Mouse (Mus musculus): ENCODE data around the gene Tiam2. TPM values are rescaled to one million over a fixed set of nuclear protein-coding genes. Genes with fewer than 3 reads are reported as not detected.

Tiam2 gene
- total and polyA plus RNA-seq, 3 experiments: 5.9 to 9.5 (median 9.4) TPM

- Histone ChIP-seq H3K27me3 (replicated peaks) (no peaks in the 10 kb centered on the region), H3K4me2 (ENCODE audit: insufficient read depth, low read depth, poor library complexity, severe bottlenecking) (no peak overlapping the region), H3K4me3 (replicated peaks in 1 of 3; ENCODE audit: low read depth in 2 of 3, low read length in 2 of 3, poor library complexity in 1 of 3) (no peak overlapping the region), H3K27ac (ENCODE audit: insufficient read depth, low read depth) (no peak overlapping the region), H3K4me1 (ENCODE audit: control insufficient read depth in 1 of 2, insufficient read depth in 2 of 2) (peaks cover 0 to 15% of the 10 kb centered on the region in 2 experiments; a peak in 2 of 4 replicates), H3K79me2 (replicated peaks; ENCODE audit: control insufficient read depth, extremely low read depth, insufficient read depth, poor library complexity, severe bottlenecking) (no peaks in the 10 kb centered on the region), H3K9me3 (replicated peaks; ENCODE audit: low read length) (no peaks in the 10 kb centered on the region), H3K9ac (ENCODE audit: insufficient read depth, low read depth) (no peak overlapping the region), H3K36me3 (replicated peaks in 1 of 2; ENCODE audit: control insufficient read depth in 1 of 2, insufficient read depth in 1 of 2, low read length in 1 of 2) (no peaks in the 10 kb centered on the region)
- DNase-seq (ENCODE audit: extremely low read depth): no peak
- dilution Hi-C loops (cut with MboI; ENCODE audit: extremely low pct_ligation_motif_present, extremely low pct_unique_long_range_greater_than_20kb, low sequenced_read_pairs): no loop called here
- TF ChIP-seq GABPA (IDR thresholded peaks at IDR 0.05; ENCODE audit: insufficient replicate concordance, low read depth, low read length) (no peak), JUND (conservative IDR thresholded peaks at IDR 0.05; ENCODE audit: low read depth, low read length) (no peak), RCOR1 (conservative IDR thresholded peaks at IDR 0.05; ENCODE audit: low read depth, low read length) (no peak), ZKSCAN1 (IDR thresholded peaks at IDR 0.05; ENCODE audit: borderline replicate concordance, low read depth, low read length) (no peak), HCFC1 (IDR thresholded peaks at IDR 0.05; ENCODE audit: low read depth, low read length) (no peak), CTCF (conservative IDR thresholded peaks at IDR 0.05 in 1 of 2, IDR thresholded peaks at IDR 0.05 in 1 of 2; ENCODE audit: low read depth in 2 of 2, low read length in 2 of 2) (no peak), KAT2A (IDR thresholded peaks at IDR 0.05; ENCODE audit: insufficient replicate concordance, low read length) (no peak), MEF2A (IDR thresholded peaks at IDR 0.05; ENCODE audit: borderline replicate concordance, low read depth, low read length) (no peak), ZC3H11A (IDR thresholded peaks at IDR 0.05; ENCODE audit: low read depth, low read length) (no peak), USF1 (IDR thresholded peaks at IDR 0.05; ENCODE audit: low read depth, low read length) (no peak), SIN3A (IDR thresholded peaks at IDR 0.05; ENCODE audit: low read length) (no peak), MYC (IDR thresholded peaks at IDR 0.05; ENCODE audit: low read depth, low read length) (no peak), CHD2 (IDR thresholded peaks at IDR 0.05; ENCODE audit: low read length) (no peak), POLR2A (IDR thresholded peaks at IDR 0.05; ENCODE audit: low read depth, low read length) (no peak), CHD1 (IDR thresholded peaks at IDR 0.05; ENCODE audit: low read depth, low read length) (no peak)
- in situ Hi-C loops (cut with MboI; ENCODE audit: low pct_ligation_motif_present, low pct_unique_long_range_greater_than_20kb, low sequenced_read_pairs): no loop called here
Measured at GRCm38 (mm10) chr17:3366741-3367140, 40.4 kb downstream of the Tiam2 start.

GRCm38 (mm10) chr17:3368386-3368785 lies 42.0 kb downstream of the Tiam2 start:
- no peaks in the 10 kb centered on the region for H3K27me3 ChIP-seq (replicated peaks)
- H3K4me2 ChIP-seq (ENCODE audit: insufficient read depth, low read depth, poor library complexity, severe bottlenecking): no peak overlapping the region
- in situ Hi-C loops (cut with MboI; ENCODE audit: low pct_ligation_motif_present, low pct_unique_long_range_greater_than_20kb, low sequenced_read_pairs) (no loop called here), dilution Hi-C loops (cut with MboI; ENCODE audit: extremely low pct_ligation_motif_present, extremely low pct_unique_long_range_greater_than_20kb, low sequenced_read_pairs) (no loop called here)
- H3K4me3 ChIP-seq (replicated peaks in 1 of 3; ENCODE audit: low read depth in 2 of 3, low read length in 2 of 3, poor library complexity in 1 of 3): no peak overlapping the region
- no peak overlapping the region for H3K9ac ChIP-seq (ENCODE audit: insufficient read depth, low read depth)
- no peak for DNase-seq (ENCODE audit: extremely low read depth)
- no peaks in the 10 kb centered on the region for H3K9me3 ChIP-seq (replicated peaks; ENCODE audit: low read length)
- H3K79me2 ChIP-seq (replicated peaks; ENCODE audit: control insufficient read depth, extremely low read depth, insufficient read depth, poor library complexity, severe bottlenecking): no peaks in the 10 kb centered on the region
- no peak overlapping the region for H3K27ac ChIP-seq (ENCODE audit: insufficient read depth, low read depth)
- TF ChIP-seq HCFC1 (IDR thresholded peaks at IDR 0.05; ENCODE audit: low read depth, low read length): no peak
- TF ChIP-seq JUN (IDR thresholded peaks at IDR 0.05; ENCODE audit: insufficient read depth, low read depth, low read length): no peak
- TF ChIP-seq ZNF384 (IDR thresholded peaks at IDR 0.05; ENCODE audit: low read depth, low read length): no peak
- no peak for TF ChIP-seq POLR2AphosphoS2 (IDR thresholded peaks at IDR 0.05; ENCODE audit: low read depth, low read length)
- no peak for TF ChIP-seq CHD2 (IDR thresholded peaks at IDR 0.05; ENCODE audit: low read length)
- TF ChIP-seq SMC3 (IDR thresholded peaks at IDR 0.05; ENCODE audit: low read depth, low read length): no peak
- TF ChIP-seq MXI1 (IDR thresholded peaks at IDR 0.05; ENCODE audit: low read depth, low read length): no peak
- no peak for TF ChIP-seq ZKSCAN1 (IDR thresholded peaks at IDR 0.05; ENCODE audit: borderline replicate concordance, low read depth, low read length)
- TF ChIP-seq CTCF (conservative IDR thresholded peaks at IDR 0.05 in 1 of 2, IDR thresholded peaks at IDR 0.05 in 1 of 2; ENCODE audit: low read depth in 2 of 2, low read length in 2 of 2): no peak
- no peak for TF ChIP-seq MAFK (IDR thresholded peaks at IDR 0.05; ENCODE audit: insufficient replicate concordance, low read length)
- no peak for TF ChIP-seq TBP (conservative IDR thresholded peaks at IDR 0.05; ENCODE audit: low read depth, low read length)
- TF ChIP-seq RAD21 (IDR thresholded peaks at IDR 0.05; ENCODE audit: low read depth, low read length): no peak
- no peak for TF ChIP-seq CHD1 (IDR thresholded peaks at IDR 0.05; ENCODE audit: low read depth, low read length)
- no peak for TF ChIP-seq KAT2A (IDR thresholded peaks at IDR 0.05; ENCODE audit: insufficient replicate concordance, low read length)
- TF ChIP-seq MAZ (IDR thresholded peaks at IDR 0.05; ENCODE audit: low read depth, low read length): no peak
- TF ChIP-seq NRF1 (IDR thresholded peaks at IDR 0.05; ENCODE audit: low read depth, low read length): no peak
- peaks cover 0 to 9% of the 10 kb centered on the region in 2 experiments; a peak in 2 of 4 replicates for H3K4me1 ChIP-seq (ENCODE audit: control insufficient read depth in 1 of 2, insufficient read depth in 2 of 2)
- H3K36me3 ChIP-seq (replicated peaks in 1 of 2; ENCODE audit: control insufficient read depth in 1 of 2, insufficient read depth in 1 of 2, low read length in 1 of 2): no peaks in the 10 kb centered on the region
